Mouse (Mus musculus) stomach, postnatal 0 days (tissue): ENCODE data around the gene Fam219a.

Source experiments
- CTCF ChIP-seq: IDR thresholded peaks from 2 replicates; pipeline ENCODE4 v1.5.1; 2016; ENCODE audit warnings: antibody characterized with exemption, low read depth, mild to moderate bottlenecking, moderate library complexity
- EP300 ChIP-seq: optimal IDR thresholded peaks from 2 replicates; pipeline ENCODE3; 2016; ENCODE audit warnings: antibody characterized with exemption

- no peak for TF ChIP-seq EP300
- TF ChIP-seq CTCF: peak; percentile 81
Observed at GRCm38 (mm10) chr4:41552529-41552928, 16.8 kb downstream of the Fam219a start.
